In genomic region chr5:139818801-139819200, GRCm38 (mm10) we compare ENCODE assay signal across 9 mouse cellular contexts. TPM values are rescaled to one million over a fixed set of nuclear protein-coding genes. Genes with fewer than 3 reads are reported as not detected.
A peak's percentile ranks its signal among the peaks of the same experiment; 100 is the strongest.
DNase-seq lines count a peak whose midpoint lies in the region; ATAC-seq and TF ChIP-seq lines count a peak whose summit lies in the region.
"Had no signal": no experiment of that assay in that cellular context is flagged by ENCODE, and none has a peak within 500 bp of the region (broad histone marks: within the 10 kb centered on the region; RNA-seq: fewer than 3 reads in every experiment).

No protein-coding gene starts in this region.

- no peak for ATAC-seq in forebrain, embryonic 16.5 days
- peak; percentile 43; the same call in 1 of the 2 replicates for ATAC-seq in hindbrain, postnatal 0 days
- ATAC-seq in megakaryocyte, adult 5-6 weeks (ENCODE audit: poor library complexity, severe bottlenecking): peak; percentile 61

- H3K9ac ChIP-seq in forebrain, embryonic 16.5 days (replicated peaks; ENCODE audit: low read depth, low read length): no peak overlapping the region
- no peak overlapping the region for H3K9ac ChIP-seq in hindbrain, postnatal 0 days (replicated peaks; ENCODE audit: low read length)
- H3K9ac ChIP-seq: neural tube, embryonic 13.5 days had no signal

- no peak overlapping the region for H3K4me2 ChIP-seq in forebrain, embryonic 16.5 days (ENCODE audit: low read length)
- H3K4me2 ChIP-seq in hindbrain, postnatal 0 days (ENCODE audit: low read depth, low read length): no peak overlapping the region
- H3K4me2 ChIP-seq: neural tube, embryonic 13.5 days had no signal

- H3K4me3 ChIP-seq in forebrain, embryonic 10.5 days: no peak overlapping the region
- no peak overlapping the region for H3K4me3 ChIP-seq in forebrain, embryonic 16.5 days (replicated peaks; ENCODE audit: low read length)
- H3K4me3 ChIP-seq in hindbrain, postnatal 0 days (ENCODE audit: low read length): no peak overlapping the region
- H3K4me3 ChIP-seq: neural tube, embryonic 13.5 days had no signal

- peaks cover 14% of the 10 kb centered on the region for H3K27me3 ChIP-seq in forebrain, embryonic 10.5 days (ENCODE audit: poor library complexity, severe bottlenecking)
- H3K27me3 ChIP-seq in forebrain, embryonic 16.5 days (replicated peaks; ENCODE audit: control insufficient read depth, insufficient read depth, low read length): peaks cover 9% of the 10 kb centered on the region
- H3K27me3 ChIP-seq in hindbrain, postnatal 0 days (ENCODE audit: insufficient read depth, low read length): no peaks in the 10 kb centered on the region

- TF ChIP-seq CTCF in hindbrain, postnatal 0 days (IDR thresholded peaks at IDR 0.05; ENCODE audit: low read depth): peak; percentile 68

- H3K36me3 ChIP-seq in forebrain, embryonic 10.5 days (replicated peaks): peaks cover 35% of the 10 kb centered on the region
- peaks cover 5% of the 10 kb centered on the region for H3K36me3 ChIP-seq in forebrain, embryonic 16.5 days (ENCODE audit: control insufficient read depth, insufficient read depth)
- H3K36me3 ChIP-seq in hindbrain, postnatal 0 days (ENCODE audit: insufficient read depth, low read length): peaks cover 24% of the 10 kb centered on the region

- 0 out of 2 replicates have a peak overlapping the region, but pooled peaks have one; percentile 12 for H3K27ac ChIP-seq in forebrain, embryonic 10.5 days
- H3K27ac ChIP-seq in forebrain, embryonic 16.5 days (ENCODE audit: low read length): no peak overlapping the region
- H3K27ac ChIP-seq in hindbrain, postnatal 0 days: no peak overlapping the region
- H3K27ac ChIP-seq: neural tube, embryonic 13.5 days had no signal

- H3K4me1 ChIP-seq in forebrain, embryonic 10.5 days: peaks cover 4% of the 10 kb centered on the region
- no peaks in the 10 kb centered on the region for H3K4me1 ChIP-seq in forebrain, embryonic 16.5 days (replicated peaks; ENCODE audit: control insufficient read depth, insufficient read depth, low read length)
- H3K4me1 ChIP-seq in hindbrain, postnatal 0 days (ENCODE audit: insufficient read depth, low read length): no peaks in the 10 kb centered on the region

- H3K9me3 ChIP-seq in forebrain, embryonic 10.5 days: no peaks in the 10 kb centered on the region
- H3K9me3 ChIP-seq in forebrain, embryonic 16.5 days (ENCODE audit: control insufficient read depth, low read length): no peaks in the 10 kb centered on the region
- H3K9me3 ChIP-seq in hindbrain, postnatal 0 days (ENCODE audit: low read length): no peaks in the 10 kb centered on the region
- H3K9me3 ChIP-seq: neural tube, embryonic 13.5 days had no signal

- no peak for DNase-seq in forebrain, embryonic 10.5 days (ENCODE audit: extremely low spot score, low spot score)
- DNase-seq in urinary bladder, postnatal 14 days (ENCODE audit: low spot score): peak; percentile 76
- no peak for DNase-seq in urinary bladder, adult 2 months (ENCODE audit: low spot score)
- DNase-seq in hindbrain, postnatal 0 days (ENCODE audit: low spot score): peak; percentile 59
- DNase-seq in neural tube, embryonic 10.5 days (ENCODE audit: extremely low spot score, low spot score): no peak
- no peak for DNase-seq in right cerebral cortex, postnatal 10 days (ENCODE audit: low spot score in 2 of 2)

- 54% methylated on average over 4 of the region's 4 CpGs for WGBS in forebrain, embryonic 10.5 days
- WGBS in forebrain, embryonic 16.5 days: 56% methylated on average over 4 of the region's 4 CpGs
- WGBS in hindbrain, postnatal 0 days: 51% methylated on average over 4 of the region's 4 CpGs

RNA-seq across cellular contexts. Expression of gene Tmem184a, which starts 0.9 kb away (rescaled TPM):
- polyA plus RNA-seq in forebrain, embryonic 10.5 days (2016; fragmentation: Nextera tagmentation; extraction: Ambion mirVana): 1.4 and 1.8 TPM in 2 replicates
- polyA plus RNA-seq in forebrain, embryonic 16.5 days (2015; fragmentation: Nextera tagmentation; extraction: Ambion mirVana): 0.11 and 0.29 TPM in 2 replicates
- 79.8 and 112 TPM in 2 replicates for polyA plus RNA-seq in urinary bladder, adult 2 months (2012; rRNA removed)
- 0.04 and 0.31 TPM in 2 replicates for total RNA-seq in hindbrain, postnatal 0 days (2014; rRNA removed)
- polyA plus RNA-seq in hindbrain, postnatal 0 days (2015; fragmentation: Nextera tagmentation; extraction: Ambion mirVana): 0.06 and 0.08 TPM in 2 replicates
- not detected in 2 replicates for total RNA-seq in megakaryocyte, adult 5-6 weeks (2015)
- not detected in 2 replicates for total RNA-seq in megakaryocyte, adult 5-6 weeks (2017)

RNA-seq across cellular contexts. Expression of gene Gm26938, which starts 7.4 kb away (rescaled TPM):
- 0.31 TPM in 1 of 2 replicates, not detected in the other for polyA plus RNA-seq in forebrain, embryonic 10.5 days (2016; fragmentation: Nextera tagmentation; extraction: Ambion mirVana)
- polyA plus RNA-seq in forebrain, embryonic 16.5 days (2015; fragmentation: Nextera tagmentation; extraction: Ambion mirVana): not detected in 2 replicates
- not detected in 2 replicates for polyA plus RNA-seq in urinary bladder, adult 2 months (2012; rRNA removed)
- not detected in 2 replicates for total RNA-seq in hindbrain, postnatal 0 days (2014; rRNA removed)
- polyA plus RNA-seq in hindbrain, postnatal 0 days (2015; fragmentation: Nextera tagmentation; extraction: Ambion mirVana): not detected in 2 replicates
- not detected in 2 replicates for total RNA-seq in megakaryocyte, adult 5-6 weeks (2015)
- total RNA-seq in megakaryocyte, adult 5-6 weeks (2017): 0.18 TPM in 1 of 2 replicates, not detected in the other
- polyA plus RNA-seq: neural tube, embryonic 13.5 days had no signal

RNA-seq across cellular contexts. Expression of gene Psmg3, which starts 7.9 kb away (rescaled TPM):
- polyA plus RNA-seq in forebrain, embryonic 10.5 days (2016; fragmentation: Nextera tagmentation; extraction: Ambion mirVana): 99.7 and 103 TPM in 2 replicates
- polyA plus RNA-seq in forebrain, embryonic 16.5 days (2015; fragmentation: Nextera tagmentation; extraction: Ambion mirVana): 75.0 and 90.0 TPM in 2 replicates
- 25.5 and 35.8 TPM in 2 replicates for polyA plus RNA-seq in urinary bladder, adult 2 months (2012; rRNA removed)
- 23.6 and 26.1 TPM in 2 replicates for total RNA-seq in hindbrain, postnatal 0 days (2014; rRNA removed)
- 59.0 and 60.6 TPM in 2 replicates for polyA plus RNA-seq in hindbrain, postnatal 0 days (2015; fragmentation: Nextera tagmentation; extraction: Ambion mirVana)
- total RNA-seq in megakaryocyte, adult 5-6 weeks (2015): 17.6 and 18.3 TPM in 2 replicates
- total RNA-seq in megakaryocyte, adult 5-6 weeks (2017): 15.2 and 15.6 TPM in 2 replicates

RNA-seq across cellular contexts. Expression of gene Mafk, which starts 27.5 kb away (rescaled TPM):
- polyA plus RNA-seq in forebrain, embryonic 10.5 days (2016; fragmentation: Nextera tagmentation; extraction: Ambion mirVana): 9.8 and 10.1 TPM in 2 replicates
- polyA plus RNA-seq in forebrain, embryonic 16.5 days (2015; fragmentation: Nextera tagmentation; extraction: Ambion mirVana): 22.6 and 23.1 TPM in 2 replicates
- 42.3 and 47.7 TPM in 2 replicates for polyA plus RNA-seq in urinary bladder, adult 2 months (2012; rRNA removed)
- total RNA-seq in hindbrain, postnatal 0 days (2014; rRNA removed): 12.9 and 13.1 TPM in 2 replicates
- 6.5 and 7.0 TPM in 2 replicates for polyA plus RNA-seq in hindbrain, postnatal 0 days (2015; fragmentation: Nextera tagmentation; extraction: Ambion mirVana)
- total RNA-seq in megakaryocyte, adult 5-6 weeks (2015): 9.7 and 10.1 TPM in 2 replicates
- 18.2 and 20.9 TPM in 2 replicates for total RNA-seq in megakaryocyte, adult 5-6 weeks (2017)

RNA-seq across cellular contexts. Expression of gene Ints1, which starts 43.3 kb away (rescaled TPM):
- 41.0 and 43.2 TPM in 2 replicates for polyA plus RNA-seq in forebrain, embryonic 10.5 days (2016; fragmentation: Nextera tagmentation; extraction: Ambion mirVana)
- polyA plus RNA-seq in forebrain, embryonic 16.5 days (2015; fragmentation: Nextera tagmentation; extraction: Ambion mirVana): 26.7 and 32.3 TPM in 2 replicates
- 12.1 and 20.9 TPM in 2 replicates for polyA plus RNA-seq in urinary bladder, adult 2 months (2012; rRNA removed)
- 126 and 158 TPM in 2 replicates for total RNA-seq in hindbrain, postnatal 0 days (2014; rRNA removed)
- 23.2 and 24.3 TPM in 2 replicates for polyA plus RNA-seq in hindbrain, postnatal 0 days (2015; fragmentation: Nextera tagmentation; extraction: Ambion mirVana)
- 25.5 and 41.7 TPM in 2 replicates for total RNA-seq in megakaryocyte, adult 5-6 weeks (2015)
- 15.9 and 31.2 TPM in 2 replicates for total RNA-seq in megakaryocyte, adult 5-6 weeks (2017)

Comparison
In these comparisons a context has a peak if more than half of its experiments do, and no peak if none do; other contexts are left out.
1. DNase-seq: peak in urinary bladder, postnatal 14 days (single experiment) and hindbrain, postnatal 0 days (single experiment); none in forebrain, embryonic 10.5 days (single experiment), urinary bladder, adult 2 months (single experiment), neural tube, embryonic 10.5 days (single experiment) and right cerebral cortex, postnatal 10 days (0 of 2).
2. RNA of gene Tmem184a, which starts 0.9 kb away (polyA plus RNA-seq): 79.8 to 112 TPM in urinary bladder, adult 2 months; 1.4 to 1.8 TPM in forebrain, embryonic 10.5 days, 0.11 to 0.29 TPM in forebrain, embryonic 16.5 days and 0.06 to 0.08 TPM in hindbrain, postnatal 0 days; every median in the first group is over 10 times any median in the second.